Mouse (Mus musculus) G1E (cell line): ENCODE results near the gene Dmac2.
"Not testable (repeated sequence)": the region's sequence is repeated elsewhere in the genome, so short reads cannot be mapped to it uniquely, and the experiment has no call there.

Experiments
- CTCF ChIP-seq: IDR thresholded peaks from 2 replicates; pipeline ENCODE4 v1.5.1; 2012; ENCODE audit warnings: low read depth, low read length, inconsistent platforms, mixed read lengths
- GATA1 ChIP-seq: IDR thresholded peaks from 2 replicates; pipeline ENCODE4 v1.6.1; 2012; ENCODE audit warnings: borderline replicate concordance, low read length, inconsistent platforms, mixed read lengths

DNA sequence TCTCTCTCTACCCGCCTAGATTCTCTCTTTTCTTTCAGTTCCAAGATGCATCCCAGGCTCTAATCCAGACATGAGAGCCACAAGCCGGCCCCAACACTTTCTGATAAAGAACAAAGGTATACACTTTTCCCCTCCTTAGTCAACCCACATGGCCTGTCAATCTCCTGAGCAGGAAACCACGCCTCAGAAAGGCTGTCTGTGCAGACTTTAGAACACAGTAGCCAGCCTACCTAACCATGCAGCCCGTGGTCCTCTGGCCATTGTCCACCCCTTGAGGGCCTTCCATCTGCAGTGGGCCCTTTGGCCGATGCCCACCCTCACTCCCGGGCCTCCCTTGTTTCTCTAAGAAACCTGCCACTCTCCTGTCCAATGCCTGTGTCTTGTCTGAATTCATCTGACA is 42.9 kb upstream of the Dmac2 start:
- not testable (repeated sequence) for TF ChIP-seq GATA1, CTCF
